Mouse (Mus musculus): Measurements from ENCODE around the gene Rsu1. TPM values are rescaled to one million over a fixed set of nuclear protein-coding genes. Genes with fewer than 3 reads are reported as not detected.

The Rsu1 gene
- total and polyA plus RNA-seq, 2 experiments from 2014 or later: 85.8 to 114 TPM

- Histone ChIP-seq H3K27ac (ENCODE audit: low read depth, low read length) (no peak overlapping the region), H3K9ac (replicated peaks; ENCODE audit: low read length, poor library complexity, severe bottlenecking) (no peak overlapping the region), H3K9me3 (ENCODE audit: low read length) (no peaks in the 10 kb centered on the region), H3K27me3 (ENCODE audit: insufficient read depth, low read length) (no peaks in the 10 kb centered on the region), H3K4me2 (ENCODE audit: low read depth, low read length, poor library complexity, severe bottlenecking) (no peak overlapping the region), H3K4me1 (ENCODE audit: insufficient read depth, low read length) (peaks cover 10% of the 10 kb centered on the region), H3K4me3 (ENCODE audit: low read depth, low read length) (no peak overlapping the region), H3K36me3 (ENCODE audit: insufficient read depth, low read length) (no peaks in the 10 kb centered on the region)
- DNase-seq (ENCODE audit: low spot score) (no peak), ATAC-seq (ENCODE audit: low FRiP score) (no peak)
- WGBS: 73% methylated on average over 8 of the region's 8 CpGs
- no peak for TF ChIP-seq CTCF (IDR thresholded peaks at IDR 0.05)
These were observed 138.8 kb downstream of the Rsu1 start for GRCm38 (mm10) chr2:13132406-13132805.

GRCm38 (mm10) chr2:13129859-13130258, 141.4 kb downstream of the Rsu1 start:
- DNase-seq (ENCODE audit: low spot score) (peak; percentile 27), ATAC-seq (ENCODE audit: low FRiP score) (peak; percentile 54)
- Histone ChIP-seq H3K9ac (replicated peaks; ENCODE audit: low read length, poor library complexity, severe bottlenecking) (no peak overlapping the region), H3K4me2 (ENCODE audit: low read depth, low read length, poor library complexity, severe bottlenecking) (peak overlapping the region; percentile 46), H3K4me3 (ENCODE audit: low read depth, low read length) (no peak overlapping the region), H3K9me3 (ENCODE audit: low read length) (no peaks in the 10 kb centered on the region), H3K27me3 (ENCODE audit: insufficient read depth, low read length) (no peaks in the 10 kb centered on the region), H3K27ac (ENCODE audit: low read depth, low read length) (peak overlapping the region; percentile 26; the same call in 1 of the 2 replicates), H3K4me1 (ENCODE audit: insufficient read depth, low read length) (peaks cover 10% of the 10 kb centered on the region), H3K36me3 (ENCODE audit: insufficient read depth, low read length) (no peaks in the 10 kb centered on the region)
- 32% methylated on average over 10 of the region's 10 CpGs for WGBS
- TF ChIP-seq CTCF (IDR thresholded peaks at IDR 0.05): no peak

- H3K27ac ChIP-seq (ENCODE audit: low read depth, low read length): peak overlapping the region; percentile 26
These were observed 141.9 kb downstream of the Rsu1 start for GRCm38 (mm10) chr2:13129337-13129736.

GRCm38 (mm10) chr2:13120461-13120860, 150.8 kb downstream of the Rsu1 start:
- no peak for DNase-seq (ENCODE audit: low spot score)
- H3K27me3 ChIP-seq (ENCODE audit: insufficient read depth, low read length): no peaks in the 10 kb centered on the region
- no peaks in the 10 kb centered on the region for H3K36me3 ChIP-seq (ENCODE audit: insufficient read depth, low read length)
- H3K4me3 ChIP-seq (ENCODE audit: low read depth, low read length): no peak overlapping the region
- no peak overlapping the region for H3K27ac ChIP-seq (ENCODE audit: low read depth, low read length)
- H3K9ac ChIP-seq (replicated peaks; ENCODE audit: low read length, poor library complexity, severe bottlenecking): no peak overlapping the region
- no peak for TF ChIP-seq CTCF (IDR thresholded peaks at IDR 0.05)
- 55% methylated on average over 5 of the region's 5 CpGs for WGBS
- H3K4me2 ChIP-seq (ENCODE audit: low read depth, low read length, poor library complexity, severe bottlenecking): no peak overlapping the region
- no peaks in the 10 kb centered on the region for H3K9me3 ChIP-seq (ENCODE audit: low read length)
- ATAC-seq (ENCODE audit: low FRiP score): no peak
- no peaks in the 10 kb centered on the region for H3K4me1 ChIP-seq (ENCODE audit: insufficient read depth, low read length)

More at GRCm38 (mm10) chr2:13129337-13129736, 141.9 kb downstream of the Rsu1 start:
- Histone ChIP-seq H3K9ac (replicated peaks; ENCODE audit: low read length, poor library complexity, severe bottlenecking) (no peak overlapping the region), H3K4me3 (ENCODE audit: low read depth, low read length) (peak overlapping the region; percentile 17; the same call in 1 of the 2 replicates), H3K4me2 (ENCODE audit: low read depth, low read length, poor library complexity, severe bottlenecking) (peak overlapping the region; percentile 46), H3K9me3 (ENCODE audit: low read length) (no peaks in the 10 kb centered on the region), H3K27me3 (ENCODE audit: insufficient read depth, low read length) (no peaks in the 10 kb centered on the region), H3K36me3 (ENCODE audit: insufficient read depth, low read length) (no peaks in the 10 kb centered on the region), H3K4me1 (ENCODE audit: insufficient read depth, low read length) (peaks cover 10% of the 10 kb centered on the region)
- no peak for TF ChIP-seq CTCF (IDR thresholded peaks at IDR 0.05)
- peak; percentile 24 for DNase-seq (ENCODE audit: low spot score)
- ATAC-seq (ENCODE audit: low FRiP score): peak; percentile 76; the same call in 1 of the 2 replicates
- 22% methylated on average over 10 of the region's 10 CpGs for WGBS

GRCm38 (mm10) chr2:13117896-13118295, 153.3 kb downstream of the Rsu1 start:
- Histone ChIP-seq H3K36me3 (ENCODE audit: insufficient read depth, low read length) (no peaks in the 10 kb centered on the region), H3K4me1 (ENCODE audit: insufficient read depth, low read length) (no peaks in the 10 kb centered on the region), H3K27me3 (ENCODE audit: insufficient read depth, low read length) (no peaks in the 10 kb centered on the region), H3K9ac (replicated peaks; ENCODE audit: low read length, poor library complexity, severe bottlenecking) (no peak overlapping the region), H3K4me2 (ENCODE audit: low read depth, low read length, poor library complexity, severe bottlenecking) (no peak overlapping the region), H3K4me3 (ENCODE audit: low read depth, low read length) (no peak overlapping the region), H3K27ac (ENCODE audit: low read depth, low read length) (no peak overlapping the region), H3K9me3 (ENCODE audit: low read length) (no peaks in the 10 kb centered on the region)
- WGBS: 55% methylated on average over 4 of the region's 4 CpGs
- ATAC-seq (ENCODE audit: low FRiP score): no peak
- no peak for DNase-seq (ENCODE audit: low spot score)
- no peak for TF ChIP-seq CTCF (IDR thresholded peaks at IDR 0.05)

- 39% methylated on average over 4 of the region's 4 CpGs for WGBS
- H3K9ac ChIP-seq (replicated peaks; ENCODE audit: low read length, poor library complexity, severe bottlenecking): no peak overlapping the region
- no peak overlapping the region for H3K4me3 ChIP-seq (ENCODE audit: low read depth, low read length)
These were observed 164.7 kb downstream of the Rsu1 start for GRCm38 (mm10) chr2:13106531-13106930.

More at GRCm38 (mm10) chr2:13106531-13106930, 164.7 kb downstream of the Rsu1 start:
- DNase-seq (ENCODE audit: low spot score): no peak
- H3K36me3 ChIP-seq (ENCODE audit: insufficient read depth, low read length): no peaks in the 10 kb centered on the region
- no peak overlapping the region for H3K27ac ChIP-seq (ENCODE audit: low read depth, low read length)
- H3K27me3 ChIP-seq (ENCODE audit: insufficient read depth, low read length): no peaks in the 10 kb centered on the region
- no peaks in the 10 kb centered on the region for H3K4me1 ChIP-seq (ENCODE audit: insufficient read depth, low read length)
- TF ChIP-seq CTCF (IDR thresholded peaks at IDR 0.05): no peak
- no peaks in the 10 kb centered on the region for H3K9me3 ChIP-seq (ENCODE audit: low read length)
- ATAC-seq (ENCODE audit: low FRiP score): no peak
- no peak overlapping the region for H3K4me2 ChIP-seq (ENCODE audit: low read depth, low read length, poor library complexity, severe bottlenecking)

Data from midbrain, postnatal 0 days (tissue).